Mouse (Mus musculus): ENCODE measurements at regions not wholly inside any gene's neighbourhood (a gene's known extent, or its start where the extent isn't known, plus 50 kb on each side); places are given as distances from the start of the nearest gene placed in this dataset.

DNA sequence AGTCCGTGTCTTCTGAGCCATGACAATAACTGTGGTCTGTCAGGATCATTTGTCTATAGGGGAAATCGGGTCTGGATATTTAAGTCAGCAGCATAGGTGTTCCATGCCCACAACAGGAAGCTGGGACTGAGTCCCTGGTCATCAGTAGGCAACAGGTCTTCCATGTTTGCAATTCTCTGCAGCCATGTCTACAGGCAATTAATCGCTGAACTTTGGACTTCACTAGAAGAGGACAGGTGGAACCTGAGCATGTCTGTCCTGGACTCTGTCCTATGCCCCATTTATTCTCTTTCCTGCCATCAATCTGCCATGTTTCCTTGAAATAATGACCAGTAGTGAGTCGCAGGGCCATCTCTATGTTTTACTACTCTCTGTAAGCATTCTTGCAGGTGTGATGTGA, 54.9 kb downstream of the Cyp2d40 start:
- H3K4me2 ChIP-seq (replicated peaks; ENCODE audit: low read depth), result no peak overlapping the region
- no peaks in the 10 kb centered on the region for H3K9me3 ChIP-seq (ENCODE audit: control insufficient read depth)
- H3K4me1 ChIP-seq (replicated peaks; ENCODE audit: control insufficient read depth, insufficient read depth, low read length), result no peaks in the 10 kb centered on the region
- no peak overlapping the region for H3K27ac ChIP-seq (ENCODE audit: low read depth, low read length)
- no peak for ATAC-seq
- 73% methylated on average over 4 of the region's 4 CpGs for whole genome bisulfite sequencing
- H3K4me3 ChIP-seq (ENCODE audit: low read depth, low read length), result no peak overlapping the region
- no peaks in the 10 kb centered on the region for H3K36me3 ChIP-seq (ENCODE audit: control insufficient read depth, insufficient read depth)
- H3K27me3 ChIP-seq (replicated peaks; ENCODE audit: control insufficient read depth, insufficient read depth, low read length), result no peaks in the 10 kb centered on the region
- H3K9ac ChIP-seq (ENCODE audit: low read depth, low read length), result no peak overlapping the region
- no peak for TF ChIP-seq CTCF (IDR thresholded peaks at IDR 0.05; ENCODE audit: low read depth)

- no peak for ATAC-seq
Observed at GRCm38 (mm10) chr15:82707906-82708305, 56.1 kb downstream of the Cyp2d40 start.

DNA sequence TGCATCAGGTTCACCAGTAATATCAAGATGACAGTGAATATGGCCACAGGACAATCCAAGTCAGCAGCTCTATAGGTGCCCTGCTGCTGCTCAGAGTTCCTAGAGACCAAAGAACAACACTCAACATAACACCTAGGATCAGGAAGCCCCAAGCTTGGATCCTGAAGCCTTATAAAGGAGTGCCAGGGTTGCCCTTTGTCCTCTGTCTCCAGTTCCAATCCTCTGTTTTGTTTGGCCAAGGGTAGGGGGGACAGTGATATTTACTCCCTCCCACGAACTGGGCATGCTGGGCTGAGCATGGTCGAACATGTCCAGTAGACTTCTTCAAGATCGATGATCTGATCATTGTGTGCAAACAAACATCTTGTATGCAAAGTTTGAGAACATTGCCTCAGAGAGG, 56.8 kb downstream of the Cyp2d40 start:
- H3K9ac ChIP-seq (ENCODE audit: low read depth, low read length), result no peak overlapping the region
- H3K4me1 ChIP-seq (replicated peaks; ENCODE audit: control insufficient read depth, insufficient read depth, low read length), result no peaks in the 10 kb centered on the region
- no peak for TF ChIP-seq CTCF (IDR thresholded peaks at IDR 0.05; ENCODE audit: low read depth)
- H3K9me3 ChIP-seq (ENCODE audit: control insufficient read depth), result no peaks in the 10 kb centered on the region
- H3K4me2 ChIP-seq (replicated peaks; ENCODE audit: low read depth), result no peak overlapping the region
- no peaks in the 10 kb centered on the region for H3K27me3 ChIP-seq (replicated peaks; ENCODE audit: control insufficient read depth, insufficient read depth, low read length)
- H3K36me3 ChIP-seq (ENCODE audit: control insufficient read depth, insufficient read depth), result no peaks in the 10 kb centered on the region
- no peak overlapping the region for H3K4me3 ChIP-seq (ENCODE audit: low read depth, low read length)
- ATAC-seq, result no peak
- no peak overlapping the region for H3K27ac ChIP-seq (ENCODE audit: low read depth, low read length)
- WGBS, result 91% methylated on average over 3 of the region's 3 CpGs

More at GRCm38 (mm10) chr15:82707906-82708305, 56.1 kb downstream of the Cyp2d40 start:
- Histone ChIP-seq H3K4me3 (ENCODE audit: low read depth, low read length) (no peak overlapping the region), H3K36me3 (ENCODE audit: control insufficient read depth, insufficient read depth) (no peaks in the 10 kb centered on the region), H3K4me2 (replicated peaks; ENCODE audit: low read depth) (no peak overlapping the region), H3K9ac (ENCODE audit: low read depth, low read length) (no peak overlapping the region), H3K4me1 (replicated peaks; ENCODE audit: control insufficient read depth, insufficient read depth, low read length) (no peaks in the 10 kb centered on the region), H3K27me3 (replicated peaks; ENCODE audit: control insufficient read depth, insufficient read depth, low read length) (no peaks in the 10 kb centered on the region), H3K9me3 (ENCODE audit: control insufficient read depth) (no peaks in the 10 kb centered on the region), H3K27ac (ENCODE audit: low read depth, low read length) (no peak overlapping the region)
- WGBS, result 96% methylated on average over 1 of the region's 1 CpGs
- no peak for TF ChIP-seq CTCF (IDR thresholded peaks at IDR 0.05; ENCODE audit: low read depth)

DNA sequence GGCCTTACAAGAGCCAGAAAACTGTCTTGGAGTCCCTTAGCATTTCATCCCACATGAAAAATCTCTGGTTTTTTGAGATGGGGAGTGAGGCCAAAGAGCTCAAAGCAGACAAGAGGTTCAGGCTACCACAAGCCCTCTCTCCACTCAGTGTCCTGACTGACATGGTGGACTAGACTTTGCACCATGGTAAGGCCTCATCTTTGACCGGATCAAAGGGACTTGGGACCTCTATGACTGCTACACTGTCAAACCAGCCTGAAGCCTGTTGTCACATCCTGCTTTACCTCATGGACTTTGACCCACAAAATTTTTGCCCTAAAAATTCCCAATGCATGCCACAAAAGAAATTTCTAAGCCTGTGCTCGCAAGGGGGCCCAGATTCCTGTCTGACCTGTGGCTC, 57.3 kb downstream of the Cyp2d40 start:
- no peaks in the 10 kb centered on the region for H3K27me3 ChIP-seq (replicated peaks; ENCODE audit: control insufficient read depth, insufficient read depth, low read length)
- H3K9me3 ChIP-seq (ENCODE audit: control insufficient read depth), result no peaks in the 10 kb centered on the region
- no peak overlapping the region for H3K27ac ChIP-seq (ENCODE audit: low read depth, low read length)
- H3K4me1 ChIP-seq (replicated peaks; ENCODE audit: control insufficient read depth, insufficient read depth, low read length), result no peaks in the 10 kb centered on the region
- TF ChIP-seq CTCF (IDR thresholded peaks at IDR 0.05; ENCODE audit: low read depth), result no peak
- WGBS, result 84% methylated on average over 2 of the region's 2 CpGs
- no peak overlapping the region for H3K4me3 ChIP-seq (ENCODE audit: low read depth, low read length)
- no peak overlapping the region for H3K9ac ChIP-seq (ENCODE audit: low read depth, low read length)
- ATAC-seq, result no peak
- H3K4me2 ChIP-seq (replicated peaks; ENCODE audit: low read depth), result no peak overlapping the region
- H3K36me3 ChIP-seq (ENCODE audit: control insufficient read depth, insufficient read depth), result no peaks in the 10 kb centered on the region

- Histone ChIP-seq H3K4me2 (replicated peaks; ENCODE audit: low read depth) (no peak overlapping the region), H3K9ac (ENCODE audit: low read depth, low read length) (no peak overlapping the region), H3K4me3 (ENCODE audit: low read depth, low read length) (no peak overlapping the region), H3K36me3 (ENCODE audit: control insufficient read depth, insufficient read depth) (no peaks in the 10 kb centered on the region), H3K9me3 (ENCODE audit: control insufficient read depth) (no peaks in the 10 kb centered on the region), H3K27ac (ENCODE audit: low read depth, low read length) (no peak overlapping the region), H3K27me3 (replicated peaks; ENCODE audit: control insufficient read depth, insufficient read depth, low read length) (no peaks in the 10 kb centered on the region), H3K4me1 (replicated peaks; ENCODE audit: control insufficient read depth, insufficient read depth, low read length) (no peaks in the 10 kb centered on the region)
- ATAC-seq, result no peak
- WGBS, result 77% methylated on average over 1 of the region's 1 CpGs
- TF ChIP-seq CTCF (IDR thresholded peaks at IDR 0.05; ENCODE audit: low read depth), result no peak
Observed at GRCm38 (mm10) chr15:82702121-82702520, 61.9 kb downstream of the Cyp2d40 start.

DNA sequence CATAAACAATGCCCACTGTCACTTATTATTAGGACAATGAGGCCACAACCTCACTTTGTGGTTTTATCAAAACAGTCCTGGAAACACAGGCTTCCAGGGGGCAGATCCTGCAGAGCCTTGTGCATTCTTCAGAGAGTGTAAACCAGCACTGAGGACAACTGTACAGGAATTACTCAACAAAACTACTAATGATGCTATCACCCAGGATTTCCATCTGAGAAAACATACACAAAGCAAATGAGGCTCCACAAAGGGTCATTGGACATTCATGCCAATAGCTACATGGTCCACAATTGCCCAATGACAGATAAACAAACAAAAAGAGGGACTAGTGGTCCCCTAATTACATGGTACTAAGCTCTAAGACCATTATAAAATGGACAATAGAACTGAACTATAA, 68.2 kb downstream of the Cyp2d40 start:
- Histone ChIP-seq H3K4me1 (replicated peaks; ENCODE audit: control insufficient read depth, insufficient read depth, low read length) (0 out of 2 replicates have a peak, but pooled peaks cover 3% of the 10 kb centered on the region), H3K27me3 (replicated peaks; ENCODE audit: control insufficient read depth, insufficient read depth, low read length) (no peaks in the 10 kb centered on the region), H3K4me3 (ENCODE audit: low read depth, low read length) (no peak overlapping the region), H3K36me3 (ENCODE audit: control insufficient read depth, insufficient read depth) (no peaks in the 10 kb centered on the region), H3K27ac (ENCODE audit: low read depth, low read length) (no peak overlapping the region), H3K9ac (ENCODE audit: low read depth, low read length) (no peak overlapping the region), H3K4me2 (replicated peaks; ENCODE audit: low read depth) (no peak overlapping the region), H3K9me3 (ENCODE audit: control insufficient read depth) (no peaks in the 10 kb centered on the region)
- no peak for ATAC-seq
- no peak for TF ChIP-seq CTCF (IDR thresholded peaks at IDR 0.05; ENCODE audit: low read depth)

- no peak for TF ChIP-seq CTCF (IDR thresholded peaks at IDR 0.05; ENCODE audit: low read depth)
- no peak for ATAC-seq
- no peak overlapping the region for H3K4me2 ChIP-seq (replicated peaks; ENCODE audit: low read depth)
Observed at GRCm38 (mm10) chr15:82695238-82695637, 68.7 kb downstream of the Cyp2d40 start.

More at GRCm38 (mm10) chr15:82695238-82695637, 68.7 kb downstream of the Cyp2d40 start:
- Histone ChIP-seq H3K27ac (ENCODE audit: low read depth, low read length) (no peak overlapping the region), H3K9me3 (ENCODE audit: control insufficient read depth) (no peaks in the 10 kb centered on the region), H3K27me3 (replicated peaks; ENCODE audit: control insufficient read depth, insufficient read depth, low read length) (no peaks in the 10 kb centered on the region), H3K4me1 (replicated peaks; ENCODE audit: control insufficient read depth, insufficient read depth, low read length) (0 out of 2 replicates have a peak, but pooled peaks cover 3% of the 10 kb centered on the region), H3K9ac (ENCODE audit: low read depth, low read length) (no peak overlapping the region), H3K36me3 (ENCODE audit: control insufficient read depth, insufficient read depth) (no peaks in the 10 kb centered on the region), H3K4me3 (ENCODE audit: low read depth, low read length) (no peak overlapping the region)

All from intestine, postnatal 0 days (tissue).